Mouse (Mus musculus) liver, embryonic 13.5 days (tissue): ENCODE results near the gene Erp27. TPM values are rescaled to one million over a fixed set of nuclear protein-coding genes. Genes with fewer than 3 reads are reported as not detected.
A peak's percentile ranks its signal among the peaks of the same experiment; 100 is the strongest.

Experiments
- ATAC-seq: fragments of 200-750 bp; cut with Nextera tagmentation; 2 replicates; pipeline ENCODE4 v1.8.0; 2017; ENCODE audit warnings: low read depth, mild to moderate bottlenecking, moderate number of reproducible peaks, moderate library complexity
- DNase-seq: peaks from one replicate; pipeline ENCODE4 v3.0.0; 2022
- H3K27ac ChIP-seq: fragments of 300-500 bp; sonication (generic); 2 replicates; pipeline ENCODE4 v1.5.1; 2015; ENCODE audit warnings: moderate library complexity, mild to moderate bottlenecking, inconsistent platforms
- H3K27me3 ChIP-seq: fragments of 300-500 bp; sonication (generic); 2 replicates; pipeline ENCODE4 v1.6.1; 2015; ENCODE audit warnings: mild to moderate bottlenecking, inconsistent platforms
- H3K36me3 ChIP-seq: fragments of 300-500 bp; sonication (generic); 2 replicates; pipeline ENCODE4 v1.6.1; 2015; ENCODE audit warnings: mild to moderate bottlenecking, inconsistent platforms
- H3K4me1 ChIP-seq: fragments of 300-500 bp; sonication (generic); replicated peaks from 2 replicates; pipeline ENCODE4 v1.6.1; 2015; ENCODE audit warnings: inconsistent platforms
- H3K4me2 ChIP-seq: fragments of 300-500 bp; sonication (generic); 2 replicates; pipeline ENCODE4 v1.6.1; 2015; ENCODE audit warnings: inconsistent platforms, mild to moderate bottlenecking, moderate library complexity
- H3K4me3 ChIP-seq: fragments of 300-500 bp; sonication (generic); replicated peaks from 2 replicates; pipeline ENCODE4 v1.5.1; 2015; ENCODE audit warnings: mild to moderate bottlenecking, inconsistent platforms
- H3K9ac ChIP-seq: fragments of 300-500 bp; sonication (generic); 2 replicates; pipeline ENCODE4 v1.6.1; 2015; ENCODE audit warnings: mild to moderate bottlenecking, inconsistent platforms
- H3K9me3 ChIP-seq: fragments of 300-500 bp; sonication (generic); replicated peaks from 2 replicates; pipeline ENCODE4 v1.6.1; 2016; ENCODE audit warnings: inconsistent platforms
- WGBS: fragments of 180-500 bp; shearing (Covaris S2); methylation state at CpG from one replicate; pipeline ENCODE4 v1.1.7; 2015; ENCODE audit not compliant: insufficient replicate concordance; 5-methylcytosine and 5-hydroxymethylcytosine counted together
- polyA plus RNA-seq: library from polyadenylated mRNA; unstranded; fragments of >200 nt; fragmentation: Nextera tagmentation; extraction: Ambion mirVana; gene quantifications from 2 replicates; pipeline ENCODE4 v1.2.1, GENCODE M21; 2015

Gene Erp27
- polyA plus RNA-seq, 1 experiment from 2014 or later: 0.20 TPM

- H3K4me2 ChIP-seq: no peak overlapping the region
- H3K4me3 ChIP-seq: no peak overlapping the region
- H3K9ac ChIP-seq: no peak overlapping the region
Measured at GRCm38 (mm10) chr6:136950171-136950570, 28.2 kb upstream of the Erp27 start.

GRCm38 (mm10) chr6:136947716-136948115 is 25.7 kb upstream of the Erp27 start:
- H3K4me1 ChIP-seq: peaks cover 18% of the 10 kb centered on the region
- H3K9me3 ChIP-seq: no peaks in the 10 kb centered on the region
- ATAC-seq (no peak), DNase-seq (no peak)
- H3K36me3 ChIP-seq: no peaks in the 10 kb centered on the region
- no peak overlapping the region for H3K9ac ChIP-seq
- no peak overlapping the region for H3K27ac ChIP-seq
- 60% methylated on average over 4 of the region's 4 CpGs for WGBS
- no peak overlapping the region for H3K4me2 ChIP-seq
- no peaks in the 10 kb centered on the region for H3K27me3 ChIP-seq
- no peak overlapping the region for H3K4me3 ChIP-seq

More at GRCm38 (mm10) chr6:136950171-136950570, 28.2 kb upstream of the Erp27 start:
- ATAC-seq (no peak), DNase-seq (no peak)
- Histone ChIP-seq H3K36me3 (no peaks in the 10 kb centered on the region), H3K4me1 (0 out of 2 replicates have a peak, but pooled peaks cover 2% of the 10 kb centered on the region), H3K27ac (no peak overlapping the region), H3K27me3 (no peaks in the 10 kb centered on the region), H3K9me3 (no peaks in the 10 kb centered on the region)
- WGBS: 69% methylated on average over 2 of the region's 2 CpGs

GRCm38 (mm10) chr6:136946943-136947342 is 25.0 kb upstream of the Erp27 start:
- Histone ChIP-seq H3K27me3 (no peaks in the 10 kb centered on the region), H3K27ac (no peak overlapping the region), H3K36me3 (no peaks in the 10 kb centered on the region), H3K9ac (no peak overlapping the region), H3K4me1 (peaks cover 22% of the 10 kb centered on the region), H3K9me3 (no peaks in the 10 kb centered on the region), H3K4me2 (no peak overlapping the region), H3K4me3 (no peak overlapping the region)
- WGBS: 59% methylated on average over 8 of the region's 9 CpGs
- DNase-seq (no peak), ATAC-seq (no peak)

DNA sequence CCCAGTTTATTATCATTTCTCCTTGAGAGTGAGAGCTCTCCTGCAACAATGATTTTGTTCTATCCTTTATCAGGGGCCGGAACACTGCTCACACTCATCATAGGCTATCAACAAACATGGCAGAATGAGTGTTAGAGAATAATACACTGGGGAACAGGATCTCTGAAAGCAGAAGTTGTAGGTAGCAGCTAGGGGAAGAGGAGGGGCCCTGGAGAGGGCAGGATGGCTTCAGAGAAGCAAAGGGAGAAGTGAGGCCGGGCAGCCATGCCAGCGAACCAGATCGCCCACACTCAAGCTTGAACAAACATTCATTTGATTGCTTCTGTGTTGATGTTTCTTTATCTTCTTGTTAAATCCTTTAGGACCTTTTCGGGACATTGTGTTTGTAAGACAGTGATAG is 24.3 kb upstream of the Erp27 start:
- Histone ChIP-seq H3K36me3 (no peaks in the 10 kb centered on the region), H3K9me3 (no peaks in the 10 kb centered on the region), H3K4me1 (peaks cover 28% of the 10 kb centered on the region), H3K4me3 (no peak overlapping the region), H3K27ac (no peak overlapping the region), H3K9ac (no peak overlapping the region), H3K4me2 (no peak overlapping the region), H3K27me3 (no peaks in the 10 kb centered on the region)
- WGBS: 43% methylated on average over 5 of the region's 5 CpGs
- ATAC-seq: no peak
- no peak for DNase-seq

- no peaks in the 10 kb centered on the region for H3K27me3 ChIP-seq
- H3K4me2 ChIP-seq: no peak overlapping the region
- peaks cover 45% of the 10 kb centered on the region for H3K4me1 ChIP-seq
- no peaks in the 10 kb centered on the region for H3K9me3 ChIP-seq
- no peak overlapping the region for H3K4me3 ChIP-seq
- H3K27ac ChIP-seq: no peak overlapping the region
- no peak for ATAC-seq
- no peak for DNase-seq
- 30% methylated on average over 8 of the region's 8 CpGs for WGBS
- no peak overlapping the region for H3K9ac ChIP-seq
- H3K36me3 ChIP-seq: no peaks in the 10 kb centered on the region
Measured at GRCm38 (mm10) chr6:136944511-136944910, 22.5 kb upstream of the Erp27 start.

- peak; percentile 45 for ATAC-seq
- Histone ChIP-seq H3K9ac (no peak overlapping the region), H3K36me3 (no peaks in the 10 kb centered on the region), H3K27me3 (no peaks in the 10 kb centered on the region), H3K4me3 (no peak overlapping the region), H3K27ac (no peak overlapping the region), H3K4me1 (peaks cover 49% of the 10 kb centered on the region), H3K9me3 (no peaks in the 10 kb centered on the region), H3K4me2 (no peak overlapping the region)
- no peak for DNase-seq
Measured at GRCm38 (mm10) chr6:136943392-136943791, 21.4 kb upstream of the Erp27 start.

DNA sequence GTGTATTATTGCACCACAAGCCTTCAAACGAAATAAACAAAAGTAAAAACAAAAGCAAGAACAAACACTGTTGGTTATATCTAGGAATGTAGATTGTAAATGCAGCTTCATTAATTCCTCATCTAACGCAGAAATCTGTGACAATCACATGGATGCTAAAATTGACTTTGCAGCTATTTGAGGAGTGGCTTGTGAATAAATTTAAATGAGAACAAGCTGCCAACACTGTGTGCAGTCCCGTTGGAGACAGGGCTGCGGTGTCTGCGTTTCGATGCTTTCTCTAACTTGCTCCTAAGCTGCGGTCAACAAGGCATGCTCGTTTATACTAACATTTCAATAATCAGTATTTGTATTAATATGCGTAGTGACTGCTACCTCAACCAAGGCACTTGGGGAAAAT is 20.3 kb upstream of the Erp27 start:
- Histone ChIP-seq H3K9me3 (no peaks in the 10 kb centered on the region), H3K4me2 (no peak overlapping the region), H3K4me3 (no peak overlapping the region), H3K27me3 (no peaks in the 10 kb centered on the region), H3K36me3 (no peaks in the 10 kb centered on the region), H3K9ac (no peak overlapping the region), H3K27ac (no peak overlapping the region), H3K4me1 (peaks cover 52% of the 10 kb centered on the region)
- 67% methylated on average over 9 of the region's 9 CpGs for WGBS
- DNase-seq (no peak), ATAC-seq (no peak)

DNA sequence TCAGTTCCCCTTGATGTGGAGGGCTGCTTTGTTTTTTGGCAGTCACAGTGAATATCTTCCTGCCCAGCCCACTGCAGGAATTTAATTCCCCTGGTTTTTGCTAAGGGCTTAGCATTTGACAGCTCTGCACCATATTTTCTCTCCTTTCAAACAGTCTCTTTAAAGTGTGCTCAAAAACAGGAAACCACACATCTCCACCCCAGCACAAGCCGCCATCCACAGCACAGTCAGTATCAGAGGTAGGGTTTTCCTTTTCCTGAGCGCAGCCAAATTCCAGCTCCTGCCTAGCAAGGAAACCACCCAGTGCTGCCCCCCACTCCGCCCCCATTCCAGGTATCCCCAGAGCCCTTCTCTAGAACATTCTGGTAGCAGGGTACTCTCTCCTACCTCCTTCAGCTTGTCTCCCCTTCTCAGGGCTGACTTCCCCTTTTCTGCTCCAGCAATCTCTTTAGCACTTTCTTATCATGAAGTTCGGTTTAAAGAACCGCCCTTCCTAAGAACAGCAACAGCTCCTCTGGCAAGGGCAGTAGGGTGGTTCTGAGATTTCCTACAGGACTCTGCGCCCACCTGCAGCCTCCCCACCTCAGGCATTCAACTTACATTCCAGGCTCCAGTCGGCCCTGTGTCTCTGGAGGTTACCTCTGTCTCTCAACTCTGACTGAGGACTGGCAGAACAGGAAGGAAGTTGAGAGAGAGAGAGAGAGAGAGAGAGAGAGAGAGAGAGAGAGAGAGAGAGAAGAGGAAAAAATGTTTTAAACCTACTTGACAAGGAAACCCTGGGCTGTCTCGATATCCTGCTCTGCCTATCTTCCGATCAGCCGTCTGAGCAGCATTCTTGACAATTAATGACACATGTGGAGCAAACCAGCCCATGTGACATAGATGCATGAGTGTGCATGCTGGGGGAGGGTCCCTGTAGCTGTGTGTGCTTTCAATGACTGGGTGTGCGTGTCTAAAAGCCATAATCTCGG is 19.4 kb upstream of the Erp27 start, which contains the start of gene Arhgdib:
TSS of gene Arhgdib (minus strand) at position 849 of the 971 bp plus-strand sequence.
- Histone ChIP-seq H3K36me3 (no peaks in the 10 kb centered on the region), H3K9me3 (no peaks in the 10 kb centered on the region), H3K27ac (peak within 1 kb of the TSS; percentile 77), H3K4me1 (peaks cover 51% of the 10 kb centered on the region), H3K4me2 (peak within 1 kb of the TSS; percentile 44), H3K4me3 (peak within 1 kb of the TSS; percentile 29), H3K27me3 (no peaks in the 10 kb centered on the region), H3K9ac (peak within 1 kb of the TSS; percentile 59)
- no peak for DNase-seq
- WGBS: 7% methylated on average over 12 of the region's 12 CpGs
- ATAC-seq: peak; percentile 57; the same call in 1 of the 2 replicates

- H3K36me3 ChIP-seq: no peaks in the 10 kb centered on the region
- no peaks in the 10 kb centered on the region for H3K9me3 ChIP-seq
- ATAC-seq (no peak), DNase-seq (no peak)
- no peaks in the 10 kb centered on the region for H3K27me3 ChIP-seq
- peak overlapping the region; percentile 77 for H3K27ac ChIP-seq
- 24% methylated on average over 11 of the region's 11 CpGs for WGBS
- peak overlapping the region; percentile 59 for H3K9ac ChIP-seq
- peak overlapping the region; percentile 44 for H3K4me2 ChIP-seq
- H3K4me3 ChIP-seq: peak overlapping the region; percentile 29
- peaks cover 51% of the 10 kb centered on the region for H3K4me1 ChIP-seq
Measured at GRCm38 (mm10) chr6:136940188-136940960, 18.4 kb upstream of the Erp27 start.

DNA sequence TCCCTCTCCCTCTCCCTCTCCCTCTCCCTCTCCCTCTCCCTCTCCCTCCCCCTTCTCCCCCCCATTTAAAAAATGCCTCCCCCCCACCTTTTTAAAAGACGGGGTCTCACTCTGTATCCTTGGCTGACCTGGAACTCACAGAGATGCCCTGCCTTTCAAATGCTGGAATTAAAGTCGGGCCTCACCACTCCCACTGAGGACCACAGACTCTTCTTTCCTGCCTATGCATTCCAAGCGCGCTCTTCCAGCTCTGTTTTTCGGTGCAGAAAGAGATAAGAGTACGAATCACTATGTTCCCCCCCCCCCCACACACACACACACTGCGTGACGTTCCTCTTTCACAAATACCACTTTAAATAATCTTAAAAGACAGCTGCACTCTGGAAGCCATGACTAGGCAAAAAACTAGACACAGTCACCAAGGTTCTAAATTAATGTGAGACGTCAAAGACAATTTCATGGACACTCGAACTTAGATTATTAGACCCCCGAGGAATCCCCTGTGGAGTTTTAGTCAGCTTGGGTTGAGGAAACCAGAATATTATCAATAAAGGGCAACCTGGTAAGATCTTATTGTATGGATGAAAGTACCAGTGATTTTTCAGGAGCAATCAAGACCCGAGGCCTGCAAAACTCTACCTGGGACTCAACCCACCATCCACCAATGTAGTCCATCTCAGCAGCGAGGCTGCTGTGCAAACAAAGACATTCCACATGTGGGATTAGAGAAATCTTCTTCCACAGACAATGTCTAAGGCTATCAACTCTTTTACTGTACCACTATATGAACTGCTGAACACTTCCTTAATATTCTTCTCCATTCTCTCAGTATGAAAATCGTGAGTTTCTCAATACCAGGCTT is 17.6 kb upstream of the Erp27 start:
- peak overlapping the region; percentile 42 for H3K4me2 ChIP-seq
- DNase-seq: no peak
- 11% methylated on average over 14 of the region's 14 CpGs for WGBS

More for the DNA sequence above, 17.6 kb upstream of the Erp27 start:
- ATAC-seq: peak; percentile 35; the same call in 1 of the 2 replicates
- H3K9ac ChIP-seq: peak overlapping the region; percentile 59; the same call in 1 of the 2 replicates
- H3K27ac ChIP-seq: peak overlapping the region; percentile 77
- peak overlapping the region; percentile 5 for H3K4me3 ChIP-seq
- no peaks in the 10 kb centered on the region for H3K9me3 ChIP-seq
- H3K4me1 ChIP-seq: peaks cover 56% of the 10 kb centered on the region
- H3K27me3 ChIP-seq: no peaks in the 10 kb centered on the region
- no peaks in the 10 kb centered on the region for H3K36me3 ChIP-seq
